Mouse (Mus musculus): ENCODE data around the gene Mrc1. TPM values are rescaled to one million over a fixed set of nuclear protein-coding genes. Genes with fewer than 3 reads are reported as not detected.

Mrc1 gene
- total and polyA plus RNA-seq, 3 experiments, result 0.08 TPM; not detected in 2

DNA sequence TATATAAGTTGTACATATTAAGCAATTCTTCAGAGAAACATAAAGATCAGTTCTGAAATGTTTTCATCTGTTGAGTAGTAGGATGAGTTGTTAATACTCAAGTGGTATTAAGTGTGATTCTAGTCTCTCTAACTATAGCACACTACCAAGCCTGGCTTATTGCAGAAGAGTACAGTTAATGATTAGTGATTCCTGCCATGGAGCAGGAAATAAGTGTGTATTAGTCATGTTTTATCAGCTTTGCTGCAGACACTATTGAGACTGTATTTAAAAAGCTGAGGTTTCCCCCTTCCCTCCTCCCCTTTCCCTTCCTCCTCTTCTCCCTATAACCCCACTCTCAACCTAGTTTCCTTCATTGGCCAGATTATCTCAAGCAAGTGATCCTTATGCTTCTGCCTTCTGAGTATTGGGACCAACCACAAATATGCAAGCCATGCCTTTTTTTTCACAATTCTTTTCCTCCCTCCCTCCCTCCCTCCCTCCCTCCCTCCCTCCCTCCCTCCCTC lies 29.2 kb downstream of the Mrc1 start:
- H3K79me2 ChIP-seq (ENCODE audit: control insufficient read depth, insufficient read depth, low read length, poor library complexity), result no peaks in the 10 kb centered on the region
- TF ChIP-seq EP300 (IDR thresholded peaks at IDR 0.05; ENCODE audit: low read depth in 1 of 2, low read length in 2 of 2) (peak in 1 of 2 experiments; percentile 36; a peak in 2 of 4 replicates), SIN3A (IDR thresholded peaks at IDR 0.05; ENCODE audit: low read length) (no peak)
- H3K4me3 ChIP-seq (ENCODE audit: control insufficient read depth in 1 of 2, insufficient read depth in 1 of 2, low read depth in 2 of 2, low read length in 2 of 2), result no peak overlapping the region
- no peak overlapping the region for H3K27ac ChIP-seq (ENCODE audit: control insufficient read depth, low read depth, low read length)
- H3K9me3 ChIP-seq (replicated peaks; ENCODE audit: insufficient read depth, low read length), result no peaks in the 10 kb centered on the region
- H3K36me3 ChIP-seq (ENCODE audit: control insufficient read depth in 1 of 2, insufficient read depth in 2 of 2, low read length in 2 of 2), result peaks cover 0 to 2% of the 10 kb centered on the region in 2 experiments; a peak in 2 of 4 replicates
- peaks cover 0 to 3% of the 10 kb centered on the region in 2 experiments; a peak in 1 of 4 replicates for H3K4me1 ChIP-seq (ENCODE audit: control insufficient read depth in 1 of 2, insufficient read depth in 2 of 2, low read length in 2 of 2)
- no peaks in the 10 kb centered on the region for H3K27me3 ChIP-seq (ENCODE audit: control insufficient read depth in 1 of 2, insufficient read depth in 2 of 2, low read length in 2 of 2)
- H3K9ac ChIP-seq (ENCODE audit: control insufficient read depth, low read depth, low read length, poor library complexity, severe bottlenecking), result no peak overlapping the region
- DNase-seq (ENCODE audit: low read depth, low spot score), result peak; percentile 19

DNA sequence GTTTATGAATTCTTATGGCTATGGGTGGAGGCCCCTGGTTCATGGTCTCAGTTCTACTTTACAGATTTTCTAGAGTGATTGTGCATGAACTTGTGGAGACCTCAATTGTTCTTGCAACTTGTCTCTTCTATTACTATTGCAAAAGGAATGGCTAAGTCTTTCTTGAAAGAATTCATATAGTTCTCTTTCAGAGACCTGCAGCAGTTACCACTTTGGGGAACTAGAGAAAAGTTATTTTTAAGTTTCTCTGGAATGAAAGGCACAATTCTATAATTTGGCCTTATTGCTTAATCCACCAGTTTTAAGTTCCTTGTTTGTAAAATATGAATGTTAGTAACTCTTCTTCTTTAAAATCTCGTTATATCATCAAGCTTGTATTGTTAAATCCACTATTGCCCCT lies 32.9 kb downstream of the Mrc1 start:
- no peaks in the 10 kb centered on the region for H3K9me3 ChIP-seq (replicated peaks; ENCODE audit: insufficient read depth, low read length)
- H3K27me3 ChIP-seq (ENCODE audit: control insufficient read depth in 1 of 2, insufficient read depth in 2 of 2, low read length in 2 of 2), result no peaks in the 10 kb centered on the region
- H3K27ac ChIP-seq (ENCODE audit: control insufficient read depth, low read depth, low read length), result no peak overlapping the region
- H3K36me3 ChIP-seq (ENCODE audit: control insufficient read depth in 1 of 2, insufficient read depth in 2 of 2, low read length in 2 of 2), result peaks cover 0 to 2% of the 10 kb centered on the region in 2 experiments; a peak in 1 of 4 replicates
- H3K9ac ChIP-seq (ENCODE audit: control insufficient read depth, low read depth, low read length, poor library complexity, severe bottlenecking), result no peak overlapping the region
- no peak overlapping the region for H3K4me3 ChIP-seq (ENCODE audit: control insufficient read depth in 1 of 2, insufficient read depth in 1 of 2, low read depth in 2 of 2, low read length in 2 of 2)
- no peak for TF ChIP-seq CHD1 (IDR thresholded peaks at IDR 0.05; ENCODE audit: low read depth, low read length)
- TF ChIP-seq ZKSCAN1 (IDR thresholded peaks at IDR 0.05; ENCODE audit: low read depth, low read length), result no peak
- no peak for TF ChIP-seq CHD2 (IDR thresholded peaks at IDR 0.05; ENCODE audit: low read length)
- TF ChIP-seq MEF2A (IDR thresholded peaks at IDR 0.05; ENCODE audit: extremely low read depth, insufficient replicate concordance, low read depth, low read length, poor library complexity, severe bottlenecking), result no peak
- TF ChIP-seq USF1 (IDR thresholded peaks at IDR 0.05; ENCODE audit: low read depth, low read length), result no peak
- TF ChIP-seq KAT2A (conservative IDR thresholded peaks at IDR 0.05; ENCODE audit: low read depth, low read length), result no peak
- DNase-seq (ENCODE audit: low read depth, low spot score), result no peak
- no peaks in the 10 kb centered on the region for H3K79me2 ChIP-seq (ENCODE audit: control insufficient read depth, insufficient read depth, low read length, poor library complexity)
- H3K4me1 ChIP-seq (ENCODE audit: control insufficient read depth in 1 of 2, insufficient read depth in 2 of 2, low read length in 2 of 2), result no peaks in the 10 kb centered on the region

DNA sequence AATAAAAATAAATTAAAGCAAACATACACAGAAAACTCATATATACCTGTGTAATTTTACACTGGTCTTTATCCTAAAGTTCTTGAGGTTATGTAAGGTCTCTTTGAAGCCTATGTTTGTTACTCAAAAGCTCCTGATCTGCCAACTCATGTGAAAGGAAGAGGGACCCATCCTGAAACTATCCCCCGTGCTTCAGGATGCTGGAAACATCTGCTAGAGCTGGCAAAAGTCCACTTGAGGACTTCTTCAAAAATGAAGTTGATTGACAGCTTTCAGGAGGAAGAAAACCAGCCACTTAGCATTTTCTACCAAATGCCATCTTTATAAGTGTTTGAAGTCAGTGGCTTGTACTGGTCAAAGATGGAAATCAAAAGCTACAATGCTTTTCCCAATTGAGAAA lies 40.0 kb downstream of the Mrc1 start:
- Histone ChIP-seq H3K9ac (ENCODE audit: control insufficient read depth, low read depth, low read length, poor library complexity, severe bottlenecking) (no peak overlapping the region), H3K4me1 (ENCODE audit: control insufficient read depth in 1 of 2, insufficient read depth in 2 of 2, low read length in 2 of 2) (no peaks in the 10 kb centered on the region), H3K9me3 (replicated peaks; ENCODE audit: insufficient read depth, low read length) (no peaks in the 10 kb centered on the region), H3K36me3 (ENCODE audit: control insufficient read depth in 1 of 2, insufficient read depth in 2 of 2, low read length in 2 of 2) (no peaks in the 10 kb centered on the region), H3K4me3 (ENCODE audit: control insufficient read depth in 1 of 2, insufficient read depth in 1 of 2, low read depth in 2 of 2, low read length in 2 of 2) (no peak overlapping the region), H3K27me3 (ENCODE audit: control insufficient read depth in 1 of 2, insufficient read depth in 2 of 2, low read length in 2 of 2) (no peaks in the 10 kb centered on the region), H3K27ac (ENCODE audit: control insufficient read depth, low read depth, low read length) (no peak overlapping the region), H3K79me2 (ENCODE audit: control insufficient read depth, insufficient read depth, low read length, poor library complexity) (no peaks in the 10 kb centered on the region)
- DNase-seq (ENCODE audit: low read depth, low spot score), result no peak
- TF ChIP-seq ZMIZ1 (IDR thresholded peaks at IDR 0.05; ENCODE audit: low read depth, low read length) (no peak), POLR2A (IDR thresholded peaks at IDR 0.05; ENCODE audit: control insufficient read depth in 1 of 2, insufficient read depth in 1 of 2, low read depth in 1 of 2, low read length in 2 of 2, poor library complexity in 1 of 2) (no peak), BHLHE40 (IDR thresholded peaks at IDR 0.05; ENCODE audit: borderline replicate concordance, low read depth, low read length) (no peak), GABPA (IDR thresholded peaks at IDR 0.05; ENCODE audit: low read depth, low read length) (no peak), CHD1 (IDR thresholded peaks at IDR 0.05; ENCODE audit: low read depth, low read length) (no peak), CTCF (IDR thresholded peaks at IDR 0.05 in 2 of 3, conservative IDR thresholded peaks at IDR 0.05 in 1 of 3; ENCODE audit: control insufficient read depth in 1 of 3, insufficient read depth in 1 of 3, low read depth in 2 of 3, low read length in 3 of 3, poor library complexity in 1 of 3, severe bottlenecking in 1 of 3) (no peak), ZC3H11A (IDR thresholded peaks at IDR 0.05; ENCODE audit: low read depth, low read length) (no peak), EP300 (IDR thresholded peaks at IDR 0.05; ENCODE audit: low read depth in 1 of 2, low read length in 2 of 2) (no peak), USF1 (IDR thresholded peaks at IDR 0.05; ENCODE audit: low read depth, low read length) (no peak)

Data from MEL (cell line).